Mouse (Mus musculus) monocyte, adult 2 months (primary cell): ENCODE measurements around the gene Dusp1.

Experiments
- DNase-seq, 2 experiments: peaks; one replicate each; pipeline ENCODE4 v3.0.0; 2022; ENCODE audit warnings: low spot score in 2 of 2, low read depth in 1 of 2

The Dusp1 gene

DNA sequence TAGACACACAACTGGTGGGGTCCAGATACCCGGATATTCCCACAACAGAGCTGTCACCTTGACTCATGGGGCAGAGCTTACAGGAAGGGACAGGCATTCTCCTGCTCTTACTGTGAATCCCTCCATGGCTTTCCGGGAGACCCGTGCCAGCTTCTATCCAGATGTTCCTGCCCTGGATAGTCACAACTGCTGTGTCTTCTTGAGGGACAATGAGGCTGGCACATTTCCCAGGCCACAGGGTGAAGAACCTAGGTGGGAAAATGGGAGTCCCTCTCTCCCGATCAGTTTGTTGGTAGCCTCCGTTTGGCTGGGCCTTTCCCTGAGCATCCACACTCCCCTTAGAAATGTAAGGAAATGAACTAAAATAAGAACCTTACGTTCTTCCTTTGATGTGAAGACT lies 33.2 kb downstream of the Dusp1 start:
- DNase-seq, result no peak

DNA sequence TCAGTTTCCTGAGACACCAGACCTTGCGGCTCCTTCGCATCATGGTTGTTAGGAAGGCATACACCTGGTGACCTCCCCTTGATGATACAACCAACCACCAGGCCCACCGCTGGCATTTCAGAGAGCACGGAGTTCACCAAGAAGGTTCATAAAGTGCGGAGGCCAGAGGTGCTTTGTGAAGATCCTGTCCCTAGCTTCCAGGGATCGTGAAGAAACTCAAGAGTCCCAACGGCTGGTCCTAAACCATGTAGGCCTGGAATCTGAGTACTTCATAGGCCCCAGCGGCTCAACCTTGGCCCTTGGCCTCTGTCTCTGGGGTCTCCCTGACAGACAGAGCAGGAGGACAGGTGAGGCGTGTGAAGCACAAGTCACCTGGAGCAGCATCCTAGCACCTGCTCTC lies 34.6 kb downstream of the Dusp1 start:
- no peak for DNase-seq

DNA sequence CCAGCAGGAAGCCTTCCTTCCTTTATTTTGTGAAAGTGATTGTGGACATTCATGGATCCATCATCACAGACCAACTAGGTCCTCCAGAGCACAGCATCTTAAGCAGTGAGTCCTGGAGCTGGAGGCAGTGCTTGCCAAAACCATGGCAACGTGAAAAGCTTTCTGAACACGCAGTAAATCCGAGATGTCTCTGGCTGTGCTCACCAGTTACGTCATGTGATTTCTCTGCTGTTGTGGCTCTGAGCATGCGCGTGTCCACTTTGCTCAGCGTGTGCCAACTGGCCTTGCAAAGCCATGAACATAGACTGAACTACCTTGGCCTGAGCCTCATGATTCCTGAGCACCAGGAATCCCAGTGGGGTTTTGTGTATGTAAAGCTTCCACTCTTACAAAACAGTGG lies 36.6 kb downstream of the Dusp1 start:
- DNase-seq, result no peak

DNA sequence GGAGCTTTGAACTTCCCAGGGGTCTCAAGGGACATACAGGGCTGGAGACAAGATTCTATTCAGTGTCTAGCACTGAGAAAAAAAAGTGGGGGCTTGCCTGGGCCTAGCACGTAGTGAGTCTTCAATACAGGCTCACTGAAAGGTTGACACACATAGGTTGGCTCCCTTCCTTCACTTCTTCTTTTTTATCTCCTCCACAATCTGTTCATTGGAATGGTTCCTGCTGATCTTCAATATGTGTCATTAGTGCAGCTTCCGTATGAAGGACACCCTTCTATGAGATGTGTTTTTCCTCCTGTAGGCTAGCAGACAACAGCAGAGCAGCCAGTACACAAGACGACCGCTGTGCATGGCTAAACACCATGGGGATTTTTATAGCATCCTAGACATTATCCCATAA lies 37.1 kb downstream of the Dusp1 start:
- no peak for DNase-seq

DNA sequence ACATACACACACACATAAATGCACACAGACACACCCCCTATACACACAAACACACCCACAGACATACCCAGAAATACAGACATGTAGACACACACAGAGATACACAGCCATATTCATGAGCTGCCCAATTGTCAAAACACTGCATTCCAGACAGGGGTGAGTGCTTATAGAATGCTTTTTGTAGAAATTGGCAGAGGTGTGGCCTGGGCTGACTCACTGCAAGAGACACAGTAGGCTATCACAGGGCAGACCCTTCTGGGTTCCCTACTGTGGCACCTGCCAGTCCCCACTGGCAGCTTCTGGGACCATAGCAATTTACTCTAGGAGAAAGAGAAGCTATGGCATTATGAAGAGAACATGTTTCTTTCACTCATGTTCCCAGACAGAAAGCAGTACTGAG lies 37.6 kb downstream of the Dusp1 start:
- no peak for DNase-seq

DNA sequence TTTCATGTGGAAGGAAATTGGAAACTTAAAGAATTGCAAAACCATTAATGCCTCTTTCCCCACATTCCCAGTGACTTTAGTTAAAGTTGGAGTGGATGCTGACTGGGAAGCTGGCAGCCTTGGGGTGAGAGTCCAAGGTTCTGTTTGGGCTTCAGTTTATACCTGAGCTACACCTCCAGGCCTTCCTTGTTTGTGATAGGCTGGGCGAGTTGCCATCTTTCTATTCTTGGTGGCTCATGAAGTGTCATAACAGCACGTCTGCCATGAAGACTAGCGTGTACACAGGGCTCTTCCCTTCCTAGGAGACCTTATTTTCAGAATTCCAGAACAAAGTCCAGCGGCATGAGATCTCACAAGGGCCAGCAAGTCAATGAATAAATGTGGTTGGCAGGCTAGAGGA lies 39.2 kb downstream of the Dusp1 start:
- DNase-seq, result no peak

DNA sequence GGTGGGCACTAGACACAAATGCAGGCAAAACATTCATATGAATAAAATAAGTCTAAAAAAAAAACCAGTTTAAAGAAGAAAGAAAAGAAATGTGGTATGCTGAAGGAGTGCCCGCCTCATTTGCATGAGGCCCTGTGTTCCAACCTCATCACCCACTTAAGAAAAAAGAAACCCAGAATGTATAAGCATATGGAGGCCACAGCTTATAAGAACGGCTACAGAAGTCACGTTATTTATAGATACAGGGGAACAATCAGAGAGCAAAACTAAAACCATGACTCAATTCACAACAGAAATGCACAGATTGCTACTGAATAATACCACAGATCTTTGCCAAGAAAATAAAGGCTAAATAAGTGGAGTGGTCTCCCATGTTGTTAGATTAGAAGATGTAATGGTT lies 43.6 kb downstream of the Dusp1 start:
- DNase-seq, result no peak

DNA sequence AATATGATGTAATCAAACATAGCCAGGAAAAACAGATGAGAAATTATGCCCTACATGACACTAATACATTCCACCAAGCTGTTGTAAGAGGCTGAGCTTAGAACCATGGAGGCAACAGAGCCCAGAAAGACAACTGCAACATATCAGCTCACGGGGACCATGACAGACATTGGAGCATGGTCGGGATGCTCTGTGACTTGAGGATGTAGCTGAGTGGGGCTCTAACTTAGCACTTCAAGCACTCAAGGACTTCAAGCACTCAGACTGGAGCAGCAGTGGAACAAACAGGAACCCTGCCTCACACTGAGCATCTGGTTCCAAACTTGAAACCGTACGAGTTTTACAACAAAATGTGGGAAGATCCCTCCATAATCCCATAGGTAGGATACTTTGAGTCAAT lies 46.3 kb downstream of the Dusp1 start:
- DNase-seq, result no peak

DNA sequence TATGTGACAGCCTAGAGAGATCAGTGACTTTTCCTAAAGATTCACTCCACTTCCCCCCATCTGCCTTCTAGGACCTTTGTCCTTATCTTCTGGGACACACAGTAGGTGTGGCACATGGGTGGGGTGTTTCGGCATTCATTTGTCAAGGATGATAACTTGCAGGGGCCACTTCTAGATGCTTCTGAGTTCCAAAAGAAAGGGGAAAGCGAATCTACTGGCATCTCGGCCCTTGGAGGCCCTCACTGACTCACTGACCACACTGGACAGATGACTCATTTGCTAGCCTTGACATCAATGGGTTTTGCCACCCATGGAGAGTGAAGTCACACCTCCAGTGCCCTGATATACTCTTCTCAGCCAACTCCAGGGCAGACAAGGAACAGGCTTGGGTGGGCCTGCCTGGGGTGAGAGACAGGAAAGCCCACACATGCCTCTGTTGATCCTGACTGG lies 47.3 kb downstream of the Dusp1 start:
- no peak for DNase-seq

DNA sequence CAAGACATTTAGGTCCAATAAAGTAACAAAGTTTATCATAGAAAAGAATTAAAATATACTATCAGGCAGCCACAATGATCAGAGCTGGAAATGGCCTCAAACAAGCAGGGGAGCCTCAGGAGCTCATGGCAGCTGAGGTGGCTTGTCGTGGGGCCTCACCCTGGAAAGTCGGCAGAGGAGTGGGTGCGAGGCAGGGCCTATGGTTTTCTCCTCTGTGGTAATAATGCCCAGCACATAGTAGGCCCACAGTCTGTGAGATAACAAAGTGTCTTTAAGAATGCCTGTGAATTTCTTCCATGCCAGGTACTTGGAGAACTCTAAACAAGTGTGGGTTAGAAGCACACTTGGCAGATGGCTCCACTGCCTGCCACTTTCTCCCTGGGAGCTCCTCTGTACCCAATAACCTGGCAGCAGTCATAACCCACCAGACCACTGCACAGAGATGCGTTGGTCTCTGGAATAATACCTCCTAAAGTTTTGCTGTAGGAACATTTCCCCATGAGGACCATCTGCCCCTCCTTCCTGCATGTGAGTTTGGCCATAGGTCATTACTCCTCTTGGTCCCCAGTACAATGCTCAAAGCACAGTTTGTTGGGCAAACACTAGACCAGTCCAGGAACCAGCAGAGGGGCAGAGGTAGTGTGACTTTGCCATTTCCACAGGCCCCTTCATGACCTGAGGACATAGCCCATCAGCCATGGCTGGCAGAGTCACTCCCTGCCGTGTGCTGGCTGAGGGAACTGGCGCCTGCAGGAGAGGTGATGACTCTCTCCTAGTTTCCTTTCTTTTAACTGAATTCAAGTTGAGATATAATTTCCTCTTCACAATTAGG lies 48.3 kb downstream of the Dusp1 start:
- DNase-seq, result no peak

DNA sequence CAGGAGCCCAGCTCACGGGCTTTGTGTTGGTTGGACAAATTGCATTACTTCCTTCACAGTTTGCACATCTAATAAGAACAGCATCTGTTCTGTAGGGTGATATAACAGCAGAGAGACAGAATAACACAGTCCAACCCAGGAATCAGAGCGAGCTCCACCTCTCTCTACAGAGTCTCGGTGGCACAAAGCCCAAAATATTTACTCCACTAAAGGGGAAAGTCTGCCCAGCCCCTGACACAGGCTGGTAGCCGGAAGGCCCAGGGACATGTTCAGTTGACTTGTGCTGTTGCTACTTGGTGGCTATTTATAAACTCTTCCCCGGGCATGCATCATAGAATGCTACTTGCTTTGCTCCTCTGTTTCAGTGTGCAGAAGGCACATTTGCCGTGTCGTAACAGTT lies 49.0 kb downstream of the Dusp1 start:
- DNase-seq, result no peak

DNA sequence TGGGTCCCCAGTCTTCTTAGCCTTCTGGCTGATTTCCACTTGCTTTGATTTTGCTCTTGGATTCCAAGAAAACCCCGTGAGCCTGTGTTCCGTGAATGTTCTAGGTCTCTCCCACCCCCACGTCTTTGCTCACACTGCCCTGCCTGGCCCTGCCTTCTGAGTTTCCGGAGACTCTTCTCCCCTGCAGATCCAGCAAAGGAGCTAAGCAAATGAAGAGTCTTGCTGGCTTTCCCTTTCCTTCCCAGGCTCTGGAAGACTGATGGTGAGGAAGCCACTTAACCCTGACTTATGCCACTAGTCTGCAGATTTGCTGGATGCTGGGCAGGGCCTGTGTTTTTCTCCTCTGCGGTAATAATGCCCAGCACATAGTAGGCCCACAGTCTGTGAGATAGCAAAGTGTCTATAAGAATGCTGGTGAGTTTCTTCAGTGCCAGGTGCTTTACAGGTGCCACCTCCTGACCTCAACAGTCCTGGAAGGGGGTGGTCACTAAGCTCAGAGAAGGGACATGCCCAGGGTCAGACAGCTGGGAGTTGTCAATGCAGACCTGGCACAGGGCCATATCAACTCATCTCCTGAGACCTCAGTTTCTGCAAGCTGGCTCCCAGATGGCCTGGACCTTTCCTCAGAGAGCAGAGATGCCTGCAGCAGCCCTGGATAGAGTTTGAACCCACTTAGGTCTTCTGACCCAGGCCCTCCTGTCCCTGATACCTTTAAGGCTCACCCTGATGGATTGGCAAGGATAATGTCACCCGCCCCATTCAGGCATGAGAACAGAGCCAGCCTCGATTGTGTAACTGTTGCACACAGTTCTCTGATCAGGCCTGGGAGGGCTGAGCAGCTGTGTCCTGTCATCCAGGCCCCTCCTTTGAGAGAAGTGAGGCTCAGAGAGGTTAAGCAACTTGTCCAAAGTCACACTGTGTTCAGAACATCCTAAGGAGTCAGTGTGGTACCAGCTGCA lies 49.8 kb downstream of the Dusp1 start:
- DNase-seq, result peak in 1 of 2 experiments; percentile 62

DNA sequence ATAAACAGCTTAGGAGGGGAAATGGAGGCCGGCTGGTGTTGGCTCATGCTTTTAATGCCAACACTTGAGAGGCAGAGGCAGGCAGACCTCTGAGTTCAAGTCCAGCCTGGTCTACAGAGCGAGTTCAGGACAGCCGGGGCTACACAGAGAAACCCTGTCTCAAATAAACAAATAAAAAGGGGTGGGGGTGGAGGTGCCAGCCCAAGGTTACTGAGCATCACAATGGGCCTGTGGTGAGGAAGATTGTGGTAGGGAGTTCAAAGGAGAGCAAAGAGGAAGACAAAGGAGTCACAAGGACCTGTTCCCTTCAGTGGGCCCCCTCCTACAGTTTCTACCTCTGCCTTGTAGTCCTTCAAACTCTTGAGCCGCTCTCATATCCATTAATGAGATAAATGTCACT lies 50.7 kb downstream of the Dusp1 start:
- no peak for DNase-seq

DNA sequence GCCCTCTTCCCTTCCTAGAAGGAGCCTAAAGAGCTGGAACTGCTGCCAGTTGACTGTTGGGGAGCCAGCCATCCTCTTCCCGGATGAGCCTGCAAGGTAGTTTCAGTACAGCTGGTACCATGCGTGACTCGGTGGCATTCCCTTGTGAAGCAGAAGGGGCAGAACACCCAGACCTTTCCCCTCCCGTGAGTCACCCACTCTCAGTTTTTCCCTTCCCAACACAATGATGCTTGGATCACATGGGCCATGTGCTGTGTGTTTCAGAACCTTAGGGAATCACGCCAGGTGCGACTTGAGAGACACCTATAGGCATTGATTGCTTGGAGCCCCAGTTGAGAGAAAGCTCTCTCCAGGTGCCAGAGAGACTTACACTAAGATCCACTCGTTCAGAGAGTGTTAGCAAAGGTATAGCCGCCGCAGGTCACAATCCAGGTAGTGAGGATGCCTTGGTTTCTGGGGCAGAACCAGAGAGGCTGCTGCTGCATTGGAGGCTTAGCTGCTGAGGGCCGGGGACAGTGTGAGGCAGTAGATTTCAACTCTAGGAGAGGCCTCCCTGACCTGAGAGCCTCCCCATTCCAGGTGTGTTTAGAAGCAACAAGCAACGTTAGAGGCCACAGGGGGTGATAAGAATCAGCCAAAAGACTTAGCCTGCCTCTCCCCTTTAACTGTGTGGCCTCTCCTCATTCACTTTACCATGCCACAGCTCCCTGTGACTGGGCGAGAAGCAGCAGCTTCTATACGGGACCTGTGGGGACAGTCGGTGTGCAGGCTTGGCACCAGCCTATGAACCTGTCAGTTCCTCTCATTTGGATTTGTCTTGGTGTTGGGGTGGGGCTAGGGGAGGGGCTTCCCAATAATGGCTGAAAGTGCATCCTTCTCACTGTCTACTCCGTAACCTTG lies 51.5 kb downstream of the Dusp1 start:
- DNase-seq, result no peak

DNA sequence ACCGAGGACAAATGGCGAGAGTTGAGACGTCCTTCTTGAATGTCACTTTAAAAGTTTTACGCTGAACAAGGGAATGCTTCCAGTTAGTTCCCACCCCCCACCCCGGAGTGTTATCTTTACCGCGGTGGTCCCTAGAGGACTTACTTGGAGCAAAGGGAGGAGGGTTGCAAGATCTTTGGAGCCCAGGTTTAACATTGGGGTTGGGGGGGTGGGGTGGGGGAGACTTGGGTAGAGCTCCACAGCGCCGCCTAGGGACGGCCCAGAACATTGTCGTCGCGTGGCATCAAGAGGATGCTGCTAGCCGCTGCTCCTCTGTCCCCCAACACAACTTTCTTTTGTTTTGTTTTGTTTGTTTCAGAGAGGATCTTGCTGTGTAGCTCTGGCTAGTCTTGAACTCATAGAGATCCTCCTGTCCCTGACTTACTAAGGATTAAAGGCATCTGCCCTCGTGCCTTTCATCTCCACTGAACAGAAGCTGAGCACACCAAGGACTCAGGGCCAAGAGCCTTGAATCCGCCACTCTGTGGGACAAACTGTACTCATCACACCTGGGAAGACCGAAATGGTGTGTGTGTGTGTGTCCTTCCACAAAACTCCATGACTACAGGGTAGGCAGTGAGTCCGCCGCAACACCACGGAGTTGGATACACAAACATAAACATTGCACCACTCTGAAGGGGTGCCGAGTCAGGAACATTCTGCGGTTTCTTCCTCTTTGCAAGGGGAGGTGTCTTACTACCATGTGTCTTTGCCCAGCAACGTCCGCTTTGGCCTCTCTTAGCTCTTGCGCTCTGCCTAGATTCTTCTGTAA lies 52.8 kb downstream of the Dusp1 start:
- peak in 1 of 2 experiments; percentile 65 for DNase-seq

DNA sequence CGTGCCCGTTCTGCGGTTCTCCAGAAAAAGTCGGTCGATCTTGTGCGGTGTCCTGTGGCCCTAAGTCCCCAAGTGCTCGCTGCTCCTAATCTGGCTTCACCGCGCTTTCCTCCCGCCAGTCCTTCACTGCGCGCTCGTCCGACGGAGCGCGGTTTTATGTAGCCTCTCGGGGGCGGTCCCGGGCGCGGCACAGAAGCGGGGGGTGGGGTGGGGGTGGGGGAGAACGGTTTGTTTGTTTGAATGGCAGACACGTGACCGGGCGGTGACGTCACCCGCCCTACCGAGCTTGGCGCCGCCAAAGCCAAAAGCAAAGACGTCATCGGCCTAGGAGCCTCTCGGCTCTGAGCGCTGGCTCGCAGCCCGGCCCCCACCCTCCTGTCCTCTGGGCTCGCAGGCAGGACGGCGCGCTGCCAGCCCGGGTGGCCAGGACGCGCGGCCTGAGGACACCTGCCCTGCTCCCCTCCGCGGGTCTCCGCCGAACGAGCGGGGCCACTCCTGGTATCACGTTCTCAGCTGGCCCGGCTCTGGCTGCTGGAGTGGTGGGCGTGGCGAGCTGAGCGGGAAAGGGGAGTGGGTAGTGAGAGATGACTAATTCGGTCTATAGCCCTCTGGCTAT lies 53.5 kb downstream of the Dusp1 start:
- DNase-seq, result peak; percentile 88 to 94

DNA sequence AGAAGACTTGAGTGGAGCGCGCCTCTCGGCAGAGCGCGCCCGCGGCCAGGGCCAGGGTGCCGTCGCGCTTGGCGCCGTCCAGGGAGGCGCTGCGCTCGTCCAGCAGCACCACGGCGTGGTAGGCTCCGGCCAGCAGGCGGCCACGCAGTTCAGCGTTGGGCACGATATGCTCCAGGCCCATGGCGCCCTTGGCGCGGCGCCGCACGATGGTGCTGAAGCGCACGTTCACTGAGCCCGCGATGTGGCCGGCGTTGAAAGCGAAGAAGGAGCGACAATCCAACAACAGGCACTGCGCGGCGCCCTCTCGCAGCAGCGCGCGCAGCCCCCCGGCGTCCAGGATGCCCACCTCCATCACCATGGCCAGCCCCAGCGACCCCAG lies 54.0 kb downstream of the Dusp1 start:
- no peak for DNase-seq

DNA sequence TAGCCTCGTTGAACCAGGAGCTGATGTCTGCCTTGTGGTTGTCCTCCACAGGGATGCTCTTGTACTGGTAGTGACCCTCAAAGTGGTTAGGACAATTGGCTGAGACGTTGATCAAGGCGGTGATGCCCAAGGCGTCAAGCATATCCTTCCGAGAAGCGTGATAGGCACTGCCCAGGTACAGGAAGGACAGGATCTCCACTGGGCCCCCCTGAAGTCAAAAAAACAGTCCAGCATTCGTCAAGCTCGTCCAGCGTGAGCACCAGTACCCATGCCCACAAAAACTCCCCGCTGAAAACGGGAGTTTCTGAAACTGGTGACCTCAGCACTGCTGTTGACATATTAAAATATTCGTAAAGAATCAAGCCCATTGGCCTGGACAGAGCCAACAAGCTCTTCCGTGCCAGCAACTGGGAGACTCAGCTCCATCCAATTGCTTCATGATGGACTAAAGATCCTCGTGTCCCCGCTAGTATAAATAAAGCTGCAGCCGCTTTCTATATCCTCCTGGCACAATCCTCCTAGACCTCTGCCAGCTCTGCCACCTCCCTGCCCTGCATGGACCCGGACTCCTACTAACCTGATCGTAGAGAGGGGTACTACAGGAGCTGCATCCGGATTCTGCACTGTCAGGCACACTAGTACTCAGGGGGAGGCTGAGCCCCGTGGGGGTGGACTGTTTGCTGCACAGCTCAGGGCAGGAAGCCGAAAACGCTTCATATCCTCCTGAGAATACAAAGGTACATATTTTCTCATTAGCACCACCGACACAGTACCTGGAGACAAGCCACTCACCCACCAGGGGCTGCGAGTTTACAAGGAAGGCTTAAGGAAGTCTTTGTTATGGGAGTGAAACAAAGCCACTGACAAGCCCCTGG lies 54.7 kb downstream of the Dusp1 start:
- no peak for DNase-seq
